In the genomic region with DNA sequence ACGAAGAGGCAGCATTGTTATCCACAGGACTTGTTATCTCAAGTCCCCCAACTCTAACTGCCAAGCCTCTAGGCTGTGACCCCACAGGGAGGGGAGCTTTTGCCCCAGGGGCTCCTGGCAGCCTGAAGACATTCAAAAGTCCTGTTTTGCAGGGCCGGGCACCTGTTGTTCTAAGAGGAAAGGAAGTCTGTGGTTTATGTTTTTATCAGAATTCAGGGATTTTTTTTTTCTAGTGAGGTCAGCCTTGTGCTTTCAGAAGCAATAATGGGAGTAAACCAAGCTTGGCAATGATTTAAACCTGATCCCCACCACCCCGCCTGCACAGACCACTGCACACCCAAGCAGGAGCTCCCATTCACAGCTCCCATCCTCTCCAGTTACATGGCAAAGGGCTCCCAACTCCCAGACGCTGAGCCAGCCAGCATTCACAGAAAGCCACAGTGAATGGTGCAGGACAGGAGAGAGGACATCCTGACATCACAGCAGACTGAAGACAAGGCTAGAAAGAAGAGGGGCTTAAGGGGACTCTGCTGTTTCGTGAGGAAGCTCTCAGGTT, we compare ENCODE assay signal across 11 mouse cellular contexts. TPM values are rescaled to one million over a fixed set of nuclear protein-coding genes. Genes with fewer than 3 reads are reported as not detected.
DNase-seq lines count a peak whose midpoint lies in the region; ATAC-seq and TF ChIP-seq lines count a peak whose summit lies in the region.
"Had no signal": no experiment of that assay in that cellular context is flagged by ENCODE, and none has a peak within 500 bp of the region (broad histone marks: within the 10 kb centered on the region; RNA-seq: fewer than 3 reads in every experiment).

No protein-coding gene starts in this region.

- DNase-seq in heart, embryonic 10.5 days (ENCODE audit: low spot score), result no peak
- DNase-seq in heart, postnatal 14 days, result no peak
- DNase-seq in kidney, adult 2 months, result no peak
- peak; percentile 51 for DNase-seq in Muller cell, postnatal 12 days (ENCODE audit: inconsistent ontology term)
- no peak for DNase-seq in cerebellum, postnatal 14 days
- no peak for DNase-seq in right cerebral cortex, adult 2 months (ENCODE audit: low spot score in 2 of 2)
- DNase-seq: kidney, adult 9 months; lung, postnatal 4 days; right cerebral cortex, postnatal 14 days had no signal

- no peak for TF ChIP-seq POLR2A in kidney, adult 2 months (IDR thresholded peaks at IDR 0.05; ENCODE audit: low read depth, low read length)

- no peaks in the 10 kb centered on the region for H3K27me3 ChIP-seq in heart, embryonic 10.5 days (ENCODE audit: insufficient read depth, poor library complexity, severe bottlenecking)
- H3K27me3 ChIP-seq in kidney, embryonic 16.5 days (ENCODE audit: insufficient read depth, low read length), result no peaks in the 10 kb centered on the region
- no peaks in the 10 kb centered on the region for H3K27me3 ChIP-seq in kidney, adult 2 months (replicated peaks; ENCODE audit: control insufficient read depth, insufficient read depth, low read length)
- H3K27me3 ChIP-seq in limb, embryonic 12.5 days, result no peaks in the 10 kb centered on the region

- H3K4me1 ChIP-seq in heart, embryonic 10.5 days, result peaks cover 40% of the 10 kb centered on the region
- peaks cover 79% of the 10 kb centered on the region for H3K4me1 ChIP-seq in kidney, embryonic 16.5 days (ENCODE audit: insufficient read depth, low read length)
- H3K4me1 ChIP-seq in kidney, adult 2 months (ENCODE audit: control insufficient read depth, insufficient read depth, low read length), result peaks cover 12% of the 10 kb centered on the region
- peaks cover 80% of the 10 kb centered on the region for H3K4me1 ChIP-seq in limb, embryonic 12.5 days (replicated peaks)

- TF ChIP-seq CTCF in kidney, adult 2 months (conservative IDR thresholded peaks at IDR 0.05; ENCODE audit: insufficient read depth, insufficient read length, low read depth, low read length), result no peak

- WGBS in heart, embryonic 10.5 days, result 19% methylated on average over 5 of the region's 5 CpGs
- WGBS in kidney, embryonic 16.5 days, result 11% methylated on average over 5 of the region's 5 CpGs
- WGBS in kidney, adult 2 months, result 41% methylated on average over 5 of the region's 5 CpGs
- 22% methylated on average over 5 of the region's 5 CpGs for WGBS in limb, embryonic 12.5 days

- intact Hi-C loops in heart, postnatal 14 days (cut with DNase I), result loop anchor here (5.0 kb wide), 1 partner anchor 38 kb away; a partner anchor contains a TSS

- H3K4me2 ChIP-seq in kidney, embryonic 16.5 days (replicated peaks; ENCODE audit: low read depth, low read length), result peak overlapping the region; percentile 27
- H3K4me2 ChIP-seq in limb, embryonic 12.5 days, result peak overlapping the region; percentile 28

- no peaks in the 10 kb centered on the region for H3K9me3 ChIP-seq in heart, embryonic 10.5 days
- H3K9me3 ChIP-seq in kidney, embryonic 16.5 days (ENCODE audit: low read length), result no peaks in the 10 kb centered on the region
- H3K9me3 ChIP-seq in limb, embryonic 12.5 days, result no peaks in the 10 kb centered on the region

- peak; percentile 72 for ATAC-seq in kidney, embryonic 16.5 days (ENCODE audit: low FRiP score, low TSS enrichment)
- ATAC-seq in limb, embryonic 12.5 days (ENCODE audit: insufficient number of reproducible peaks, insufficient read depth, low FRiP score, low TSS enrichment, low read depth), result no peak

- H3K4me3 ChIP-seq in heart, embryonic 10.5 days, result 0 out of 2 replicates have a peak overlapping the region, but pooled peaks have one; percentile 15
- H3K4me3 ChIP-seq in kidney, embryonic 16.5 days (ENCODE audit: low read length), result no peak overlapping the region
- H3K4me3 ChIP-seq in kidney, adult 2 months (ENCODE audit: insufficient read depth, low read depth, low read length), result no peak overlapping the region
- no peak overlapping the region for H3K4me3 ChIP-seq in limb, embryonic 12.5 days (replicated peaks)

- peak overlapping the region; percentile 3; the same call in 1 of the 2 replicates for H3K9ac ChIP-seq in kidney, embryonic 16.5 days (replicated peaks; ENCODE audit: low read length)
- no peak overlapping the region for H3K9ac ChIP-seq in limb, embryonic 12.5 days (replicated peaks)

- H3K36me3 ChIP-seq in heart, embryonic 10.5 days, result no peaks in the 10 kb centered on the region
- H3K36me3 ChIP-seq in kidney, embryonic 16.5 days (ENCODE audit: insufficient read depth, low read length), result no peaks in the 10 kb centered on the region
- no peaks in the 10 kb centered on the region for H3K36me3 ChIP-seq in kidney, adult 2 months (ENCODE audit: control insufficient read depth, insufficient read depth, low read length)
- peaks cover 12% of the 10 kb centered on the region for H3K36me3 ChIP-seq in limb, embryonic 12.5 days

- peak overlapping the region; percentile 67 for H3K27ac ChIP-seq in heart, embryonic 10.5 days
- H3K27ac ChIP-seq in kidney, embryonic 16.5 days (ENCODE audit: low read length), result peak overlapping the region; percentile 81
- no peak overlapping the region for H3K27ac ChIP-seq in kidney, adult 2 months (ENCODE audit: insufficient read depth, low read depth, low read length)
- peak overlapping the region; percentile 73 for H3K27ac ChIP-seq in limb, embryonic 12.5 days

RNA-seq across cellular contexts. Expression of a gene that starts 40.1 kb away (rescaled TPM):
- 14.7 and 25.9 TPM in 2 replicates for polyA plus RNA-seq in heart, embryonic 10.5 days (2016; fragmentation: Nextera tagmentation; extraction: Ambion mirVana)
- 10 to 100 TPM; 15.0 to 17.8 TPM for total RNA-seq in heart, postnatal 14 days (2021)
- 31.5 and 35.6 TPM in 2 replicates for polyA plus RNA-seq in kidney, embryonic 16.5 days (2015; fragmentation: Nextera tagmentation; extraction: Ambion mirVana)
- 13.2 and 16.3 TPM in 2 replicates for polyA plus RNA-seq in kidney, adult 2 months (2012; rRNA removed)
- 49.3 and 58.3 TPM in 2 replicates for polyA plus RNA-seq in limb, embryonic 12.5 days (2016; fragmentation: Nextera tagmentation; extraction: Ambion mirVana)
